Mouse (Mus musculus): Measurements from ENCODE around the gene Slc5a11. TPM values are rescaled to one million over a fixed set of nuclear protein-coding genes. Genes with fewer than 3 reads are reported as not detected.

Gene Slc5a11
- polyA plus RNA-seq, 1 experiment: 107 TPM

GRCm38 (mm10) chr7:123209864-123210263 lies 4.7 kb upstream of the Slc5a11 start:
- peak; percentile 32 for DNase-seq
- peaks cover 3% of the 10 kb centered on the region; the same call in 1 of the 2 replicates for H3K4me1 ChIP-seq (ENCODE audit: control insufficient read depth, insufficient read depth, low read length)
- 43% methylated on average over 9 of the region's 9 CpGs for WGBS
- no peaks in the 10 kb centered on the region for H3K27me3 ChIP-seq (replicated peaks; ENCODE audit: control insufficient read depth, insufficient read depth, low read length)
- no peak overlapping the region for H3K27ac ChIP-seq (ENCODE audit: insufficient read depth, low read depth, low read length)
- TF ChIP-seq POLR2A (IDR thresholded peaks at IDR 0.05; ENCODE audit: low read depth, low read length) (no peak), CTCF (conservative IDR thresholded peaks at IDR 0.05; ENCODE audit: insufficient read depth, insufficient read length, low read depth, low read length) (no peak)
- H3K36me3 ChIP-seq (ENCODE audit: control insufficient read depth, insufficient read depth, low read length): no peaks in the 10 kb centered on the region
- H3K4me3 ChIP-seq (ENCODE audit: insufficient read depth, low read depth, low read length): no peak overlapping the region

GRCm38 (mm10) chr7:123211461-123211860 lies 3.1 kb upstream of the Slc5a11 start:
- 69% methylated on average over 5 of the region's 5 CpGs for WGBS
- Histone ChIP-seq H3K36me3 (ENCODE audit: control insufficient read depth, insufficient read depth, low read length) (no peaks in the 10 kb centered on the region), H3K4me3 (ENCODE audit: insufficient read depth, low read depth, low read length) (no peak overlapping the region)

GRCm38 (mm10) chr7:123212316-123212715 lies 2.3 kb upstream of the Slc5a11 start:
- Histone ChIP-seq H3K4me3 (ENCODE audit: insufficient read depth, low read depth, low read length) (no peak overlapping the region), H3K4me1 (ENCODE audit: control insufficient read depth, insufficient read depth, low read length) (peaks cover 7% of the 10 kb centered on the region; the same call in 1 of the 2 replicates), H3K27ac (ENCODE audit: insufficient read depth, low read depth, low read length) (no peak overlapping the region), H3K27me3 (replicated peaks; ENCODE audit: control insufficient read depth, insufficient read depth, low read length) (no peaks in the 10 kb centered on the region), H3K36me3 (ENCODE audit: control insufficient read depth, insufficient read depth, low read length) (no peaks in the 10 kb centered on the region)
- TF ChIP-seq CTCF (conservative IDR thresholded peaks at IDR 0.05; ENCODE audit: insufficient read depth, insufficient read length, low read depth, low read length) (no peak), POLR2A (IDR thresholded peaks at IDR 0.05; ENCODE audit: low read depth, low read length) (no peak)
- 83% methylated on average over 5 of the region's 5 CpGs for WGBS
- no peak for DNase-seq

More at GRCm38 (mm10) chr7:123211461-123211860, 3.1 kb upstream of the Slc5a11 start:
- peaks cover 7% of the 10 kb centered on the region; the same call in 1 of the 2 replicates for H3K4me1 ChIP-seq (ENCODE audit: control insufficient read depth, insufficient read depth, low read length)
- DNase-seq: no peak
- H3K27ac ChIP-seq (ENCODE audit: insufficient read depth, low read depth, low read length): no peak overlapping the region
- TF ChIP-seq CTCF (conservative IDR thresholded peaks at IDR 0.05; ENCODE audit: insufficient read depth, insufficient read length, low read depth, low read length) (no peak), POLR2A (IDR thresholded peaks at IDR 0.05; ENCODE audit: low read depth, low read length) (no peak)
- H3K27me3 ChIP-seq (replicated peaks; ENCODE audit: control insufficient read depth, insufficient read depth, low read length): no peaks in the 10 kb centered on the region

GRCm38 (mm10) chr7:123215138-123215537 lies 558 bp downstream of the Slc5a11 start:
- no peak for TF ChIP-seq CTCF (conservative IDR thresholded peaks at IDR 0.05; ENCODE audit: insufficient read depth, insufficient read length, low read depth, low read length)
- no peak for TF ChIP-seq POLR2A (IDR thresholded peaks at IDR 0.05; ENCODE audit: low read depth, low read length)
- H3K27me3 ChIP-seq (replicated peaks; ENCODE audit: control insufficient read depth, insufficient read depth, low read length): no peaks in the 10 kb centered on the region
- H3K4me1 ChIP-seq (ENCODE audit: control insufficient read depth, insufficient read depth, low read length): peaks cover 18% of the 10 kb centered on the region
- 51% methylated on average over 2 of the region's 2 CpGs for WGBS
- peak overlapping the region; percentile 49 for H3K4me3 ChIP-seq (ENCODE audit: insufficient read depth, low read depth, low read length)
- H3K27ac ChIP-seq (ENCODE audit: insufficient read depth, low read depth, low read length): peak overlapping the region; percentile 84
- H3K36me3 ChIP-seq (ENCODE audit: control insufficient read depth, insufficient read depth, low read length): no peaks in the 10 kb centered on the region
- DNase-seq: peak; percentile 23

- Histone ChIP-seq H3K27ac (ENCODE audit: insufficient read depth, low read depth, low read length) (peak overlapping the region; percentile 68; the same call in 1 of the 2 replicates), H3K4me1 (ENCODE audit: control insufficient read depth, insufficient read depth, low read length) (peaks cover 18% of the 10 kb centered on the region), H3K4me3 (ENCODE audit: insufficient read depth, low read depth, low read length) (no peak overlapping the region), H3K27me3 (replicated peaks; ENCODE audit: control insufficient read depth, insufficient read depth, low read length) (no peaks in the 10 kb centered on the region), H3K36me3 (ENCODE audit: control insufficient read depth, insufficient read depth, low read length) (no peaks in the 10 kb centered on the region)
- WGBS: 43% methylated on average over 7 of the region's 7 CpGs
- DNase-seq: peak; percentile 85
- no peak for TF ChIP-seq POLR2A (IDR thresholded peaks at IDR 0.05; ENCODE audit: low read depth, low read length)
- TF ChIP-seq CTCF (conservative IDR thresholded peaks at IDR 0.05; ENCODE audit: insufficient read depth, insufficient read length, low read depth, low read length): no peak
Observed at GRCm38 (mm10) chr7:123217448-123218354, 3.1 kb downstream of the Slc5a11 start.

- peak; percentile 31 for DNase-seq
- 48% methylated on average over 6 of the region's 6 CpGs for WGBS
- Histone ChIP-seq H3K4me3 (ENCODE audit: insufficient read depth, low read depth, low read length) (no peak overlapping the region), H3K27ac (ENCODE audit: insufficient read depth, low read depth, low read length) (no peak overlapping the region), H3K4me1 (ENCODE audit: control insufficient read depth, insufficient read depth, low read length) (peaks cover 18% of the 10 kb centered on the region), H3K27me3 (replicated peaks; ENCODE audit: control insufficient read depth, insufficient read depth, low read length) (no peaks in the 10 kb centered on the region), H3K36me3 (ENCODE audit: control insufficient read depth, insufficient read depth, low read length) (no peaks in the 10 kb centered on the region)
- TF ChIP-seq POLR2A (IDR thresholded peaks at IDR 0.05; ENCODE audit: low read depth, low read length) (no peak), CTCF (conservative IDR thresholded peaks at IDR 0.05; ENCODE audit: insufficient read depth, insufficient read length, low read depth, low read length) (no peak)
Observed at GRCm38 (mm10) chr7:123218620-123219019, 4.0 kb downstream of the Slc5a11 start.
